Mouse (Mus musculus): ENCODE measurements around the gene 4930535I16Rik. TPM values are rescaled to one million over a fixed set of nuclear protein-coding genes. Genes with fewer than 3 reads are reported as not detected.
"Not testable (repeated sequence)": the region's sequence is repeated elsewhere in the genome, so short reads cannot be mapped to it uniquely, and the experiment has no call there.

The 4930535I16Rik gene
- not detected for total RNA-seq (2021)

DNA sequence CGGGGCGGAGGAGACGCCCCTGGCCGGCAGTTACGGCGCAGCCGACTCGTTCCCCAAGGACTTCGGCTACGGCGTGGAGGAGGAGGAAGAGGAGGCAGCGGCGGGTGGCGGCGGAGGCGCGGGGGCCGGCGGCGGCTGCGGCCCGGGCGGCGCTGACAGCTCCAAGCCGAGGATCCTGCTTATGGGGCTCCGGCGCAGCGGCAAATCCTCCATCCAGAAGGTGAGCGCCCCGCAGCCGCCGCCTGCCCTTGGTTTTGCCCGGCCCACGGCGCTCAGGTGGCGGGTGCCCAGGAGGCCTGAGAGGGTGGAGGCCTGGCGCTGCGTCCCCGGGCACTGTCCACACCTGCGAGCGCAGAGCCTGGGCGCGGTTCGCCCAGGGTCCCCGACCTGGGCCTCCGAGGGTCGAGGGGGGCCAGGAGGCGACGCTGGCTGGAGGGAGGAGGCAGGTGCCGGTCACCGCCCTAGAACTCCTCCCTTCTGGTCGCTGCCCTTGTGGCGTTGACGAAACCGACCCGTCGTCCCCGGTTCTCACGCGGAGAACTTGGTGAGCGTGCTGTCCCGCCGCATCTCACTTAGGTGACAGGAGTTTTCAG lies at the start of gene 4930535I16Rik:
Gene 4930535I16Rik, minus strand, starts transcription at position 475 of the 593 bp plus-strand sequence.
- peak in 1 of 2 experiments; percentile 57 for DNase-seq (ENCODE audit: extremely low spot score in 1 of 2, low spot score in 2 of 2)
- intact Hi-C loops (cut with DNase I), result no loop called here

DNA sequence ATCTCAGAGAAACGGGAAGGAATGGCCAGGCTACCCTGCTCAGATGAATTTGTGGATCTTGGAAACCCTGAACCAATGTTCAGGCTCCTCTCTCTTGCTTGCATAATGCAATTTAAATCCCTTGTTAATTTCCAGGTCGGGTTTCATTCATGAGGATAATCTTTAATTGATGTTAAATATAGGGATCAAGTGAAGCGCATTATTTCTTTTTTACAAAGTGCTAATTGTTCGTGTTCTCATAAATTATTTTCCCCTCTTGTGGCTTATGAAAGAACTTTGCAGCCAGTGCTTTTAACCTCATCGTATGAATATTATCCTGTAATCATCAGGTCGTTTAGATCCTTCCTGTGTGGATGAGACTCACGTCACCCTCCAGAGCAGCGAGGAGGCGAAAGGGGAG lies 44.9 kb upstream of the 4930535I16Rik start:
- no peak for DNase-seq (ENCODE audit: extremely low spot score in 1 of 2, low spot score in 2 of 2)
- intact Hi-C loops (cut with DNase I), result no loop called here

DNA sequence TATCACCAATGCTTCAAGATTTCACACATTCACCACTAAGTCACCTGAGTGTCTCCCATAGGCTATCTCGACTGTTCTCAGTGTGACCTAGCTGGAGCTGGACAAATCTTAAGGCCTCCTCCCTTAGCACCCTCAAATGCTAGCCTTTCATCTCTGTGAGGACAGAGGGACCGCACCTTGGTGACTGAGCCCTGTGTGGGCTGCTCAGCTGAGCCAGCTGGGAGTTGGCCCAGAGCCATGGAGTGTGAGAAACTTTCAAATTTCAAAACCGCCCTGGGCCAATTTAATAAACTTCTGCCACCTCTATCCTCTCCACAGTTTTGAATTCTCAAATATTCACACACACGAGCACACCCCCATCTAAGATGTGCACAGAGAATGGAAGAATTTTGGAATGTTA lies 43.1 kb upstream of the 4930535I16Rik start:
- peak in 1 of 2 experiments; percentile 47 for DNase-seq (ENCODE audit: extremely low spot score in 1 of 2, low spot score in 2 of 2)
- intact Hi-C loops (cut with DNase I), result no loop called here

DNA sequence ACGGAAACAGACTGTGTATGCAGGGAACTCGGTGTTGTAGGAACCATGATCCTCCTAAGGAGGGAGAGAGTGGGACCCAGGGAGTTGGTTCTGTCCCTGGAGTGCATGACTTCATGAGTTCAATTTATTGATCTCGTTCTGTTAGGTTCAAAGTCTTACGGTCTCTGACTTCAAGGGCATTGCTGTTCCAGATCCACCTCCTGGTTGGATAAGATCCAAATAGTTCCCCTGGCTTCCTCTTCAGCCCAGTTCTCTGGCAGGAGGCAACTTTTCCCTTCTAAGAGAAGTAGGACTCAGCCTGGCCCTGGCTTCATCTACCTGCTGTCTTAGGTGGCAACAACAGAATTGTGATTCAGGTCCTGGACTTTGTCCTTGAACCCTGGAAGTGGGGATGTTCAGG lies 40.1 kb upstream of the 4930535I16Rik start:
- DNase-seq (ENCODE audit: extremely low spot score in 1 of 2, low spot score in 2 of 2), result no peak
- intact Hi-C loops (cut with DNase I), result loop anchor here (5.0 to 10.0 kb wide), 3 partner anchors 239 to 714 kb away; no protein-coding TSS in a partner anchor

DNA sequence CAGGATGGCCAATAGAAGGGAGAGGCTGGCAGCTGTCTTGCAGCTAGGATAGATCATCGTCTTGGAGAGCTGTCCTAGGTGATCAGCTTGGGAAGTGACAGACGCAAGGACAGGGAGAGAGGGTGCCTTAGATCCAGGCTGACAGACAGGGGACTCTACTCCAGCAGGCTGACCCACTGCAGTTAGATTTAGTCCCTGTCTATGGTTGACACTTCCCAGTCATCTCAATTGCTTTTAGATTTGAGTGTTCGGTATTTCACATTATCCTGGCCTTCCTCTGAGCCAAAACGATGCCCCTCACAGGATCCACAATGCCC lies 39.6 kb upstream of the 4930535I16Rik start:
- DNase-seq (ENCODE audit: extremely low spot score in 1 of 2, low spot score in 2 of 2), result no peak
- intact Hi-C loops (cut with DNase I), result loop anchor here (5.0 to 10.0 kb wide), 3 partner anchors 240 to 715 kb away; no protein-coding TSS in a partner anchor

DNA sequence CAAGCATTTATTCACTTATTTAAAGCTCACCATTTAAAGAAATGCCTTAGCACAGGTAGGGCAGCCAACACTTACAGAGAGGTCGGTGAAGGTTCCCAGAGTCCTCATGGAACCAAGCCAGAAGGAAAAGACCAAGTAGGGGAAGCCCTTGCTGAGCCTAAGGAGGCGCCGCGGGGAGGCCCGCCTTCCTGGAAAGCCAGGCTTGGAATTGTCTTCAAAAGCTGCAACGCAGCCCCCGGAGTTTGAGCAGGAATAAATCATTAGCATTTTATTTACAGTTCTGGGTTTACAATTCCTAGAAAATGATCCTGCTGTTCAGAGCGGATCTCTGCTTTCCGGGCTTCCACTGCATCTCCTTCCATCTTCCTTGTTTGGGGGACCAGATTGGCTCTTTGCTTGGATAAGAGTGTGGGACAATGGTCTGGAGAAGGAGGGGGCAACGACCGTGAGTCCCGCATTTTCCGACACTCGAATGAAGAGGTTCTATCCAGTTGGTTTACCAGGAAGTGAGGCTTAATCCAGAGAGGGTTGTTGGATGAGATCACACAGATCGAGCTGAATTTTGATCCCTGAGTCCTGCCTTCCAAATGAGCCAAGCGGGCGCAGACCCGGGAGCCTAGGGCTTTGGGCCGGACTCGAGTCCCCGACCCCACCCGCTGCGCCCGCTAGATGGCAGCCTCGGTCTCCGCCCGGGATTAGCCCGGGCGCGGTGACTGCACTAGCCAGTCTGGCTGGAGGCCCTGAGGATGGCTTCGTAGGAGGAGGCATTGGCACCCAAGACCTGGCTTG lies 39.1 kb upstream of the 4930535I16Rik start:
- intact Hi-C loops (cut with DNase I), result loop anchor here (5.0 to 10.0 kb wide), 3 partner anchors 240 to 715 kb away; no protein-coding TSS in a partner anchor
- peak; percentile 52 to 86 for DNase-seq (ENCODE audit: extremely low spot score in 1 of 2, low spot score in 2 of 2)

DNA sequence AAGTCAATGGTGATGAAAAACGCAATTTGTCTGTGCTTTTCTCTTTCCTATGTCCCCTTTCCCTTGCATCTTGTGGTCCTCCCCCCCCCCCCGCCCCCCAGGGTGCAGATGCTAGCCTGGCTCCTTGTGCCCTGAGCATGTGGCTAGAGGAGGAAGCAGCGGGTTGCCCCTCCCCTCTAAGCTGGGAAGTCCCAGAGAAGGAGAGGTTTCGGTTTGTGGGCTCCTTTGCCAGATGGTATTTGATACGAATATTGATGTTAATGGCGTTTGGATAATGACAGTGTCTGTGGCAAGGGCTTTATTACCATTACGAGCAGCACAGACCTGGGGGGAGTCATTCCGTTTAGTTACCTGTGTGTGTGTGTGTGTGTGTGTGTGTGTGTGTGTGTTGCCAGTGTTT lies 34.2 kb upstream of the 4930535I16Rik start:
- no peak for DNase-seq (ENCODE audit: extremely low spot score in 1 of 2, low spot score in 2 of 2)
- intact Hi-C loops (cut with DNase I), result loop anchor here (10.0 kb wide), 1 partner anchor 443 kb away; no protein-coding TSS in a partner anchor

DNA sequence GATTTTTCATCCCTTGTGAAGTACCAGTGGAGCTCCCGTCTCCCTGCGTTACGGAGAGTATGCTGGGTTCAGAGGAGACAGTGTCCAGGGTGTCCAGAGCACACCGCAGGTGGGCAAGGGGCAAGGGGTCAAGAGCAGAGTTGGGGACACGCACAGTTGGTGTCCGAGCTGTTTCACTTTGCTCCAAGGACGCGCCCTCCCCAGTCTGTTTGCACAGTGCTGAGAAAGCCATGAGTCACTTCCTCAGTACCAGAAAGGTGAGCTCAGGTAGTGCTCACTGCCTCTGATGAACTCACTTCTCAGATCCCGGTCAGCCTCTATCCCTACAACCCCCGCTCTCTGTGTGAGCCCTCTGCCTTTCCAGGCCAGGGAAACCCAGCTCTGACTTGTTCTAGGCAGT lies 31.8 kb upstream of the 4930535I16Rik start:
- intact Hi-C loops (cut with DNase I), result loop anchor here (10.0 kb wide), 1 partner anchor 445 kb away; no protein-coding TSS in a partner anchor
- DNase-seq (ENCODE audit: extremely low spot score in 1 of 2, low spot score in 2 of 2), result no peak

DNA sequence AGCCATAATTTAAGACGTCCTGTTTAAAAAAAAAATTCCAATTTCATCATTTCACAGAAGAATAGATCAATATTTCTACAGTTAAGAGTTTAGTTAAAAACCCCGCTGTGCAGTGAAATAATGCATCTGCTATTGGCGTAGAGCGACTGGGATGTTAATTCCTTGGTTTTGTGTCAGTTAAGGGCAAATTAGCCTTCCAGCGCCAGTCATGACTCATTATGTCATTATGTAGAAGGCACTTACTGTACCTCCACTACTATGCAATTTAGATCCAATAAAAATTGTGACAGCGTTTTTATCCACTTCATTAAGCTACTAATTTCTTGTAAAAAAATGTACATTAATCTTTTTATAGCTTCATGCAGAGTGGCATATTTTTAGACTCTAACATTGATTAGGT lies 31.1 kb upstream of the 4930535I16Rik start:
- no peak for DNase-seq (ENCODE audit: extremely low spot score in 1 of 2, low spot score in 2 of 2)
- intact Hi-C loops (cut with DNase I), result no loop called here

DNA sequence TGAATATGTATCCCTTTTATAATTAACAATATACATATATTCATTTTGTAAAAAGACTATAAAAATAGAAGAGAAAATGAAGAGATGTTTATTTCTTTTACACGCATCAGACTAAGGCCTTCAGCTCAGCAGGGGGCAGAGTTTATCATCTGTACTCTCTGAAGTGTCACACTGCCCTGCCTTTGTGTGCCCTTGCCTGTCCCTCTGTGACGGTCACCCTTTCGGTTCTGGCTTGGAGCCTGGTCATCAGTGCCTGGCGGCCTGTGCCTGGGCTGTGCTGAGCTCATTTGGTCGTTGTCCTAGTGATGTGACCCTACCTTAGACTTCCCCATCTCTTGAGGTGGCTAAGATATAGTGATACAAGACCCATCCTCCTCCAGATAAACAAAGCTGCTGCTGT lies 29.3 kb upstream of the 4930535I16Rik start:
- intact Hi-C loops (cut with DNase I), result no loop called here
- DNase-seq (ENCODE audit: extremely low spot score in 1 of 2, low spot score in 2 of 2), result no peak

DNA sequence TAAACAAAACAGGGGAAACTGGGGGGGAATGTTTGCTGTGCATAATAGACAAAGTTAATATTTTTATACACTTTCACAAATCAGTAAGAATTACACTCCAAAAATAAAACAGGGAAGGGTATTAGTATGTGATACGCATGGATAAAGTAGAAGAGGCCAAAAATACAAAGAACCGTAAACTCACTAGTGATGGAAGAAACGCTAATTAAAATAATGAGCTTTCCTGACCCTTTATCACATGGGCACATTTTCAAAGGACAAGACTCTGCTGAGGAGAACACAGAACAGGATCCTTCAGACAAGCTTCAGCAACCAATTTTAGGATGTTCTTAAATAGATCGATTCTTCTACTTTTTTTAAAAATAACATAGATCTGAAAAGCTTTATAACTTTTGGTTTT lies 28.9 kb upstream of the 4930535I16Rik start:
- no peak for DNase-seq (ENCODE audit: extremely low spot score in 1 of 2, low spot score in 2 of 2)
- intact Hi-C loops (cut with DNase I), result no loop called here

DNA sequence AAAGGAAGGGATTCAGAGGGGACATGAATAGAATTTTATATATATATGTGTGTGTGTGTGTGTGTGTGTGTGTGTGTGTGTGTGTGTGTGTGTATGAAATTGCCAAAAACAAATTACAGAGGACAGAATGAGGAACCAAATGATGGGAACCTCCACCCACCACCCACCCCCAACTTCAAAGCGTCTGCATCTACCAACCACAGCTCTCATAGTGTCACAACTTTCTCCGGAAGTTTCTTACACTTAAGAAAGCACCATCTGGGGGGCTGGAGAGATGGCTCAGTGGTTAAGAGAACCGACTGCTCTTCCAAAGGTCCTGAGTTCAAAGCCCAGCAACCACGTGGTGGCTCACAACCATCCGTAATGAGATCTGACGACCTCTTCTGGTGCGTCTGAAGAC lies 23.1 kb upstream of the 4930535I16Rik start:
- DNase-seq (ENCODE audit: extremely low spot score in 1 of 2, low spot score in 2 of 2); intact Hi-C loops (cut with DNase I): not testable (repeated sequence)

DNA sequence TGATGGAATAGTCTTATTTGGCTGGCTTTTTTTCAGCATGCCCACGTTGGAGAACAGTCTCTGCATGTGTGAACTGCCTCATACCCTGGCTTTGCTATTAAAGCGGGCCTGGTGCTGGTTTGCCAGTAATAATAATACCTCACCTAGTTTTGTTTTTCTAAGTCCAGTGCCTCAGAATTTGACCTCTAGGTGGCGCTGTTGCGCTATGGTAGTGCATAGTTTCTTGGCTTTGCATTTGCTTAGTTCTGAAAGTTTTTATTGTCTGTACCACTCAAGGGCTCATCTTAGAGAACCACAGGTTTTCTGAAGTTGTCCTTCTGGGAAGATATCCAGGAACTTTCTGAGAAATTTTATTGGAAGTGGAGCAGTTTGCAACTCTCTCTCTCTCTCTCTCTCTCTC lies 22.0 kb upstream of the 4930535I16Rik start:
- peak; percentile 67 to 80 for DNase-seq (ENCODE audit: extremely low spot score in 1 of 2, low spot score in 2 of 2)
- intact Hi-C loops (cut with DNase I), result loop anchor here (5.0 to 10.0 kb wide), 2 partner anchors 737 to 775 kb away; partner anchors contain the start of gene Sf3a3

DNA sequence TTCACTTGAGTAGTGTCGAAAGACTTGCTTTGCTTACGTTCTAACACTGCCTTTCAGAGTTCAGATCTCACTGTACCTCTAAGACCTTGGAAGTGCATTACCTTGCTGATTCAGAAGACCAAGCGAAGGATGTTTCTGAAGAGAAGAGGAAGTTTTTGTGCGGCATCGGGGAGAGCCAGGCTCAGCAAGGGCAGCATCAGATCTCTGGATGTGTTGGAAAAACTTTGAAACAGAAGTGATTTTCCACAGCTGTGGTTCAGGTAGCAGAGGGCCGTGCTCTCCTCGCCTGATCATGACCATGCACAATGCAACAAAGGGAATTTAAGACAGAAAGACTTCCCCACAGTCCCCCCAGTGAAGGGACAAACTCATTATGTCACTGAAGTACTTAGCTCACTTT lies 18.2 kb upstream of the 4930535I16Rik start:
- intact Hi-C loops (cut with DNase I), result loop anchor here (5.0 to 10.0 kb wide), 2 partner anchors 741 to 779 kb away; partner anchors contain the start of gene Sf3a3
- DNase-seq (ENCODE audit: extremely low spot score in 1 of 2, low spot score in 2 of 2), result no peak

DNA sequence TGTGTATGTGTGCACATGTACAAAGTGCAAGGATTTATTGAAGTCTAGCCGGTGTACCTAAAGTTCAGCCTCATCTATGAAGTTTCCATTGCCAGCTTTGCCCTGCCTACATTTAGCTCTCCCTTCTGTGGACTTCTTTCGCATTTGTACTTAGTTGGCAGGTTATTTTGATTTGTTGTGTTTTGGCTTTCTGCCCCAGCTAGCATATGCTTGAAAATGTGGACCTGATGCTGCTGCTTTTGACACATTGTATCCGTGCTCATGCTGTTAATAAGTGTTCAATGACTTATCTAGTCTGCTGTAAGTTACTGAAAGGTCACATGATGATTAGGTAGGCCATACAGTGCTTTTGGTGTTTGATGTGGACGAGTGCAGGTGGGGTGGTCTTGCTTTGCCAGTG lies 16.5 kb upstream of the 4930535I16Rik start:
- intact Hi-C loops (cut with DNase I), result loop anchor here (10.0 kb wide), 1 partner anchor 780 kb away; the partner anchor contains the start of gene Sf3a3
- DNase-seq (ENCODE audit: extremely low spot score in 1 of 2, low spot score in 2 of 2), result no peak

DNA sequence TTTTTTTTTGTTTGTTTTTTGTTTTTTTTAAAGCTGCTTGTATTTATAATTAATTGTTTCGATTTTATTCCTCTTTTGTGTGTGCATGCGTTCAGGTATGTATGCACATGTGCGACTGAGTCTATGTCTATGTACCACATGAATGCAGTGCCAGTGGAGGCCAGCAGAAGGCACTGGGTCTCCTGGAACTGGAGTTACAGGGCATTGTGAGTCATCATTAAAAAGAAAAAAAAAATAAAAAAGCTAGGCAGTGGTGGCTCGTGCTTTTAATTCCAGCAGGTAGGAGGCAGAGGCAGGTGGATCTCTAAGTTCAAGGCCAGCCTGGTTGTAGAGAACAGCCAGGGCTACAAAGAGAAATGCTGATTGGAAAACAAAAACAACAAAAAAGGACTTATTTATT lies 12.2 kb upstream of the 4930535I16Rik start:
- no peak for DNase-seq (ENCODE audit: extremely low spot score in 1 of 2, low spot score in 2 of 2)
- intact Hi-C loops (cut with DNase I), result loop anchor here (10.0 kb wide), 1 partner anchor 785 kb away; the partner anchor contains the start of gene Sf3a3

DNA sequence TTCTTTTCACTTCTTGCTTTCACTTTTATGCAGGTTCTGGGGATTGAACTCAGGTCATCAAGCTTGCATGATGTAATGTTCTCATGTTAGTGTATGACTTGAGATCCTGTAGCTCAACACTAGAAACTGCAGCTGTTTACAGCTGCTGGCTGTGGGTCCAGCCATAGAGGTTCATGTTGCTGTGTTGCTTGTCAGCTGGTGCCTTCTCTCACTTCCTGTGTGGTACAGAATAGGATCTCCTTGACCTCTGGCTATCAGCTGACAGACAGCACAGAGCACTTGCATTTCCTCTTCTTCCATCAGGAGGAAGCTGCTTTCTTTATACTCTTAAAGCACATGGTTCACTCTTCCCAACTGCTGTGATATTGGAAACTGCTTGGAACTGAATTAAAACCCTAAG lies 10.1 kb upstream of the 4930535I16Rik start:
- no peak for DNase-seq (ENCODE audit: extremely low spot score in 1 of 2, low spot score in 2 of 2)
- intact Hi-C loops (cut with DNase I), result no loop called here

DNA sequence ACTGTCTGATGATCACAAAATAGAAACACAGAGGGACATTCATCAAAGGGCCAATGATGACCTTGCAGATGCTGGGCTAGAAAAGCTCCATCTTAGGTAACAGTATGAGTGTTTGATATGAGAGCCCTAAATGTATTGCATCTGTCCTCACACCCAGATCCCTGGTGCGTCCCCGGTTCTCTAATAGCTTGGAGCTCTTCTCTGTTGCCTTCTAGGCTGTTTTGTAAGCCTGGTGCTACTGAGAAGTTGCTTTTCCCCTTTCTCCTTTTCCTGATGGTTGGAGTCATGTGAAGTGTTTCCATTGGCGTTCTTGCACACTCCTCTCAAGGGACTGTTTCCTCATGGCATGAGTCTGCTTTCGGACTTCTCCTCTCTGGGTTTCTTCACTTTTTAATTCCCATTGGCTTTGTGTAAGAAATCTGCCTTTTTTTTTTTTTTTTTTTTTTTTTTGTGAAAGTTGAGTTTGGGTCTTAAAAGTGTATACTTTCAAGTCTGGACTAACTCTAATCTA lies 3.3 kb upstream of the 4930535I16Rik start:
- intact Hi-C loops (cut with DNase I), result no loop called here
- DNase-seq (ENCODE audit: extremely low spot score in 1 of 2, low spot score in 2 of 2), result no peak

DNA sequence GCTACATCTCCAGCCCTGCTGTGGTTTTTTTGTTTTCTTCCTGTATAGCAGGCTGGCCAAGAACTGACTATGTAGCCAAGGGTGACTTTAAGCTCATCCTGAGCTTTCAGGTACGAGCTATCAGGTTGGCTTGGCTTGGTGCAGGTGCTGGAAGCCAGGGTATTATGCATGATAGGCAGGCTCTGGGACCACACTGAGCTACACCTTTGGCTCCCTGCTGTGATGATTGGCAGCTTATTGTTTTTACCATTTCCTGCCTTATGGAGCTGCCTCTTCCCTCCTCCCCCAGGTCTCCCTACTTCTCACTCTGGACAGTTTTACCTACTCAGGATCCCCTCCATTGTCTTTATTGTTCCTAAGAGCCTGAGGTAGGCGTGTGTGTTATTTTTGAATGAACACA lies 1.0 kb upstream of the 4930535I16Rik start:
- intact Hi-C loops (cut with DNase I), result no loop called here
- DNase-seq (ENCODE audit: extremely low spot score in 1 of 2, low spot score in 2 of 2), result no peak
